Mouse (Mus musculus) intestine, postnatal 0 days (tissue): ENCODE measurements at regions not wholly inside any gene's neighbourhood (a gene's known extent, or its start where the extent isn't known, plus 50 kb on each side); places are given as distances from the start of the nearest gene placed in this dataset.

Experiments
- ATAC-seq: fragments of 200-750 bp; cut with Nextera tagmentation; 2 replicates; pipeline ENCODE4 v1.8.0; 2017; ENCODE audit warnings: mild to moderate bottlenecking, moderate TSS enrichment, moderate library complexity
- H3K27ac ChIP-seq: fragments of 300-500 bp; sonication (generic); 2 replicates; pipeline ENCODE4 v1.5.1; 2014; ENCODE audit warnings: mild to moderate bottlenecking, low read depth, low read length, moderate library complexity
- H3K27me3 ChIP-seq: fragments of 300-500 bp; sonication (generic); replicated peaks from 2 replicates; pipeline ENCODE4 v1.6.1; 2014; ENCODE audit warnings: low read length, mixed read lengths; ENCODE audit not compliant: control insufficient read depth, insufficient read depth
- H3K36me3 ChIP-seq: fragments of 300-500 bp; sonication (generic); 2 replicates; pipeline ENCODE4 v1.6.1; 2014; ENCODE audit warnings: mild to moderate bottlenecking, moderate library complexity; ENCODE audit not compliant: control insufficient read depth, insufficient read depth
- H3K4me1 ChIP-seq: fragments of 300-500 bp; sonication (generic); replicated peaks from 2 replicates; pipeline ENCODE4 v1.6.1; 2014; ENCODE audit warnings: antibody characterized with exemption, low read length, mixed read lengths; ENCODE audit not compliant: control insufficient read depth, insufficient read depth
- H3K4me2 ChIP-seq: fragments of 300-500 bp; sonication (generic); replicated peaks from 2 replicates; pipeline ENCODE4 v1.6.1; 2014; ENCODE audit warnings: low read depth, mild to moderate bottlenecking, moderate library complexity
- H3K4me3 ChIP-seq: fragments of 300-500 bp; sonication (generic); 2 replicates; pipeline ENCODE4 v1.5.1; 2014; ENCODE audit warnings: low read depth, low read length
- H3K9ac ChIP-seq: fragments of 300-500 bp; sonication (generic); 2 replicates; pipeline ENCODE4 v1.6.1; 2014; ENCODE audit warnings: mild to moderate bottlenecking, low read depth, low read length
- H3K9me3 ChIP-seq: fragments of 300-500 bp; sonication (generic); 2 replicates; pipeline ENCODE4 v1.6.1; 2016; ENCODE audit warnings: mixed run types; ENCODE audit not compliant: control insufficient read depth
- CTCF ChIP-seq: sonication (generic); IDR thresholded peaks from 2 replicates; pipeline ENCODE4 v1.5.1; 2016; ENCODE audit warnings: low read depth, mild to moderate bottlenecking, control low read depth, antibody characterized with exemption, moderate library complexity
- WGBS: fragments of 180-500 bp; shearing (Covaris S2); extraction: QIAGEN DNeasy Blood & Tissue Kit; methylation state at CpG from one replicate; pipeline ENCODE4 v1.1.7; 2014; 5-methylcytosine and 5-hydroxymethylcytosine counted together

DNA sequence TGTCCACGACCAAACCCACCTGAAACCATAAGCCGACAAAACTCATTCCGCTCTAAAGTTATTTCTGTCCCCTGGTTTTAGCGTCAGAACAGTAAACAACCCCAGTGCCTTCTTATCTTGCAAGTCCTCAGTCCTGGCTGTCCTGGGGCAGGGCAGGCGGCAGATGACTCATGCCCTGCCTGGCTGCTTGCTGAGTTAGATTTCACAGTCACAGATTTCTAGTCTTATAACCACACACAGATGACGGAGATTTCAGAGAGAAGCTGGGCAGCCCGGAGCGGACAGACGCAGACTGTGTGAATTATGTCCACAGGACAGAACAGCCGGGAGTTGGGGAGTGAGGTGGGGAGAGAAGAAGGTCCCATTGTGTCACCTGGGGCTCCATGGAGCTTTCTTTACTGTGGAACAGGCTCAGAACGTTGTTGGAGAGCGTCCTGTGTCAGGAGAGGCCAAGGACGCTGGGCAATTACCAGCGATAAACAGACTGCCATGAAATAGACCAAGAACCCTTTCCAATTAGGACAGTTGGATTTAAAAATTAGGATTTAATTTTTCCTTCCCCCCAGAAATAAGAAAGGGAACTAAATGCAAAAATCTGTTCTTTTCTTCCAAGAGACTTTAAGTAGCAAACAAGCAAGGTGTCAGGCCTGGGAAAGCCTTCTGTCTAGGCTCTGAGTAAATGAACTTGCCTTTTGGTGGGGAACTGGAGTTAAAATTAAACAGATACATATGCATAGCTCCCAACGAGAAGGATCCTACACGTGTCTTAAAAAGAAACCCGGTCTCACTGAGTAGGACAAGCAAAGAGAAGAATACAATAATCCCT is 87.8 kb upstream of the Npas2 start:
- peak overlapping the region; percentile 74 for H3K27ac ChIP-seq
- ATAC-seq: peak; percentile 85
- no peak overlapping the region for H3K4me3 ChIP-seq

DNA sequence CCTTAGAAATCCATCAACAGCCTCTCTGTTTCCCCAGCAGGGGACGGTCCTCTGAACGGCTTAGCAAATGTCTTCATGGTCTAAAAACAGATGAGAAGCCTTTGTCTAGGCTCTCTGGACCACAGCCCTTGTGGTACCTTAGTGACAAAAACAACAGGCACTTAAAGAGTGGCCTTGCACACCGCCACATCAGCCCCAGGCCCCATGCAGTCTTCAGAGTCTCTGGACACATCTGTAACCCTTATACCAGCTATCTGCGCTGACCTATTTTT is 87.2 kb upstream of the Npas2 start:
- no peak overlapping the region for H3K4me2 ChIP-seq
- ATAC-seq: no peak
- no peaks in the 10 kb centered on the region for H3K9me3 ChIP-seq
- H3K36me3 ChIP-seq: no peaks in the 10 kb centered on the region
- 83% methylated on average over 4 of the region's 4 CpGs for WGBS
- H3K27me3 ChIP-seq: no peaks in the 10 kb centered on the region
- H3K4me3 ChIP-seq: no peak overlapping the region
- H3K9ac ChIP-seq: no peak overlapping the region
- no peak for TF ChIP-seq CTCF
- H3K4me1 ChIP-seq: no peaks in the 10 kb centered on the region
- H3K27ac ChIP-seq: 0 out of 2 replicates have a peak overlapping the region, but pooled peaks have one; percentile 74

More for the DNA sequence above, 87.8 kb upstream of the Npas2 start:
- no peaks in the 10 kb centered on the region for H3K36me3 ChIP-seq
- 31% methylated on average over 17 of the region's 17 CpGs for WGBS
- H3K9ac ChIP-seq: no peak overlapping the region
- no peaks in the 10 kb centered on the region for H3K27me3 ChIP-seq
- no peaks in the 10 kb centered on the region for H3K4me1 ChIP-seq
- peak overlapping the region; percentile 42 for H3K4me2 ChIP-seq
- H3K9me3 ChIP-seq: no peaks in the 10 kb centered on the region
- no peak for TF ChIP-seq CTCF

DNA sequence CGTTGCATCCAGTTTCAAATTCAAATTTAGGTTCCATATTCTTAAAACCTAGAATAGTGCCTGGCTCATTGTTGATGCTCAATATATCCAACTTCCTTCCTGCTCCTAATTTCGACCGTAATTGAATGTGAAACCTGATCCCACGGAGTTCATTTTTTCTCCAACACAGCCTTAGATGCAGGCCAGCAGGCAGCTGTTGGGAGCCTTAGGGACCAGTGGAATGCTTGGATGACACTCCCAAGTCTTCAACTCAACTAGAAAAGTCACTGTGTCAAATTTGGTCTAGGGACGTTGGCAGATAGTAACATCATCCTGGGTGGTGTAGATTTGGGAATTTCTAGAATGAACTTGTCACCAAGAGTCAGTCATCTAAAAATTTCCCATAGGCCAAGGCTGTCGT is 86.9 kb upstream of the Npas2 start:
- no peak for ATAC-seq
- H3K4me1 ChIP-seq: no peaks in the 10 kb centered on the region
- no peak overlapping the region for H3K4me3 ChIP-seq
- H3K4me2 ChIP-seq: no peak overlapping the region
- H3K27ac ChIP-seq: no peak overlapping the region
- H3K9ac ChIP-seq: no peak overlapping the region
- H3K36me3 ChIP-seq: no peaks in the 10 kb centered on the region
- H3K9me3 ChIP-seq: no peaks in the 10 kb centered on the region
- H3K27me3 ChIP-seq: no peaks in the 10 kb centered on the region
- WGBS: 75% methylated on average over 6 of the region's 6 CpGs
- TF ChIP-seq CTCF: no peak

DNA sequence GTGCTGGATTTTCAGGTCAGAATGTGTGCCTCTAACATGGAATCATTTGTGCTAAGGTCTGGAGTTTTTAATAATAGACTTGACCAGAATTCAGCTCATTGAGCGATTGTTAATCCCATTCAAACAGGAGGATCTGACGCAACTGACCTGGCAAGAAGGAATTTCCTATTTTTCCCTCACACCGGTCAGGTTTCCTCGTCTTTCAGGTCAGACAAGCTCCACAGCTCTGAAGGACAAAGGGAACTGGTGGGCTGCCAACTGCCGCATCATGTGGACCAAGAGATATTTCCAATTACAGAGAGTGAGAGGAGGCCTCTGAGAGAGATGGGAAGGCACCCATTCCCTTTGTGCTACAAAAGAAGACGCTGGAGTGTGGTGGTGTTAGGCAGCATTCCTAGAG is 77.2 kb upstream of the Npas2 start:
- Histone ChIP-seq H3K27ac (no peak overlapping the region), H3K27me3 (no peaks in the 10 kb centered on the region), H3K9me3 (no peaks in the 10 kb centered on the region), H3K36me3 (no peaks in the 10 kb centered on the region), H3K4me1 (no peaks in the 10 kb centered on the region), H3K9ac (no peak overlapping the region), H3K4me2 (no peak overlapping the region), H3K4me3 (no peak overlapping the region)
- 77% methylated on average over 6 of the region's 6 CpGs for WGBS
- TF ChIP-seq CTCF: no peak
- ATAC-seq: no peak

DNA sequence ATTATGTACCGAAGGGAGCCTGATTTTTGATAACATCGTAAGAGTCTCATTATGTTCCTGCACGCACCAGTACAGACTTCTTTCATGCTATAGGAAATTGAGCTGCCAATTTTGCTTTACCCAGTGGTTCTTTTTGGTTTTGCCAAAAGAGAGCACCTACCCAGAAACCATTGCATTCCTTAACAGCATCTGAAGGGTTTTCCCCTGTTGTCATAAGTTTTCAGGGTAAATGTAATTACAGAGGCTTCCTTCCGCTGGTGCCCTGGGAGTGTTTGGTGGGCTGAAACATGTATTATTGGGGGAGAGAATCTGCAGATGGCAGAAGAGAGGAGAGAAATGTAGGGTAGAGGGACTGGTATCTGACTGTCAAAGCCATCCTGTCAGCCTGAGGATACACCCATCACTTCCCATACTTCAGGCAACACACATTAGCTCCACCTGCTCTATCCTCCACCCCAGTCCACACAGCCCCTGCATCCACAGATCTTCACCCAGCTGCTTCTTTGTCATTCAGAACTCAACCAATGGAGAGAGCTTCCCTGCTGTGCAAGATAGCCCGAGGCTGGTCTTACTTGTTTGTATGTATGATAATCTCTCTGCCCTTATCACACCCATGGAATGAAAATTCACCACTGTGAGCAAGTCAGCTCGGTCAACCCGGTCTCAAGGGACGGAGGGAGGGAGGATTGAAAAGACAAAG is 71.1 kb upstream of the Npas2 start:
- no peaks in the 10 kb centered on the region for H3K36me3 ChIP-seq
- H3K4me1 ChIP-seq: no peaks in the 10 kb centered on the region
- no peak overlapping the region for H3K4me3 ChIP-seq
- ATAC-seq: no peak
- no peak overlapping the region for H3K27ac ChIP-seq
- no peaks in the 10 kb centered on the region for H3K9me3 ChIP-seq
- WGBS: 58% methylated on average over 8 of the region's 8 CpGs
- H3K4me2 ChIP-seq: no peak overlapping the region
- no peak for TF ChIP-seq CTCF
- no peak overlapping the region for H3K9ac ChIP-seq
- H3K27me3 ChIP-seq: no peaks in the 10 kb centered on the region

DNA sequence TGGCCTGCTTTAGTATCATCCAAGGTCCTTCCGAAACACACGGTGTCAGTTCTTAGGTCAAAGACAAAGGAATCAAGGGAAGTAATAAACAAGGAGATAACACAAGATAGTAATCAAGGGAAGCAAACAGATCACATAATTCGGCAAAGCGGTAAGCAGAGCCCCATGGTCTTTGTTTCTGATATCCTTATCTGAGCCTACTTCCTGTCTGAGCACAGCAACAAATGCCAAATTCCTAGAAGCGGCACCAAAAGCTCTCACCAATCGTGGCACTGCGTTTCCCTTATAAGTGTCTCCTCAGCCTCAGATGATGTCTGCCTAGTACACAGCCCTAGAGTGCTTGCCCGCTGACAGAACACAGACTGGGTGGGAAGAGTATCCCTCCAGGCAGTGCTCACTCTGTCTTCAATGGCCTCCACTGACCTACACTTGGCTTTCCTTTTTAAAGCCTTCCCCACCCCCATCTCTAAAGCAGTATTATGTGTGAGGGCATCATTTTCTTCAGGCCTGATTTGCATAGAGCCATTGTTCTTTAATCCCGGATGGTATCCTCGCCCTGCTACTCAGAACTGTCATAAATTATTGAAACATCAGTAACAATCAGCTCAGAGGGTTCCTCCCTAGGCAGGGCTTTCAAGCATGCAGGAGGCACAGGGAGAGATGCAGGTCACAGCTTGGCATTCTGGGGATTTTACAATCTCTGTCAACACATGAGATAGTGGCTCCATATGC is 70.3 kb upstream of the Npas2 start:
- no peak for TF ChIP-seq CTCF
- 30% methylated on average over 10 of the region's 10 CpGs for WGBS
- ATAC-seq: no peak

More for the DNA sequence above, 70.3 kb upstream of the Npas2 start:
- H3K9me3 ChIP-seq: no peaks in the 10 kb centered on the region
- no peak overlapping the region for H3K9ac ChIP-seq
- H3K4me3 ChIP-seq: no peak overlapping the region
- H3K36me3 ChIP-seq: no peaks in the 10 kb centered on the region
- no peak overlapping the region for H3K4me2 ChIP-seq
- no peaks in the 10 kb centered on the region for H3K27me3 ChIP-seq
- no peak overlapping the region for H3K27ac ChIP-seq
- no peaks in the 10 kb centered on the region for H3K4me1 ChIP-seq
